Mouse (Mus musculus): ENCODE data around the gene Tmem125. TPM values are rescaled to one million over a fixed set of nuclear protein-coding genes. Genes with fewer than 3 reads are reported as not detected.
"Not testable (repeated sequence)": the region's sequence is repeated elsewhere in the genome, so short reads cannot be mapped to it uniquely, and the experiment has no call there.

The Tmem125 gene
- total RNA-seq, 2 experiments from 2014 or later: 0.33 TPM; not detected in 1

DNA sequence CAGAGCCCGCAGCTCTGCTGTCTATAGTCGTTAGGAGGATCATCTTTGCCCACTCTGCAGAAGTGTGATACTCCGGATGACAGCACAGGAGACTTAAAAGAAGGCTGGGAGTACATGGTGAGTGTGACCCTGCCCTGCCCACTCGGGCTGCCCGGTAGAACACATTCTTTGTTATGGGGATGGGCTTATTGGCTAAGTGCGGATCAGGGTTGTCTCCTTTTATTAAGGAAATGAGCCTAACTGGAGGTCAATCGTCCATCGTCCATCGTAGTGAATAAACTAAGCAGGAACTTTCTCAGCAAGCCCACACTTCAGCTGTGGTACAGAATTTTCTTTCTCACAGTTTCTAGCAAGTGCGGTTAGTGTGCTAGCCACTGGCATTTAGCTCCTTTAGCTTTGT is 3.9 kb downstream of the Tmem125 start:
- intact Hi-C loops (cut with DNase I): no loop called here
- no peak for DNase-seq

DNA sequence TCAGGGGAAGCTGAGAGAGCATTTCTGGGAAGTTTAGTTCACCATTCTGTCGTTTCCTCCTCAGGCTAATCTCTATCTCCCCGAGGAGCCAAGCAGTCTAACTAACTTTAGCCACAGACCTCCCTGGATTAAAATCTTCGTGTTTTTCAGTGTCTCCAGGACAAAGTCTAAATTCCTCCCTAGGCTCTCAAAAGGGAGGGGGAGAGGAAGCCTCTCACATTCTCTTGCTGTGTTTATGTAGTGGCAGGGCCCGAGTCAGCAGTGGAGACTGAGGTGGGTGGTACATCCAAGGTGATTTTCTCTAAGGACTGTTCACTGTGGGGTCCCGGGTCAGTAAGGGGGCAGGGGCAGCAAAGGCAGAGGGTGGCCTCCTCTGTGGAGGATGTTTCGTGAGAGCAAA is 6.0 kb downstream of the Tmem125 start:
- no peak for DNase-seq
- intact Hi-C loops (cut with DNase I): no loop called here

DNA sequence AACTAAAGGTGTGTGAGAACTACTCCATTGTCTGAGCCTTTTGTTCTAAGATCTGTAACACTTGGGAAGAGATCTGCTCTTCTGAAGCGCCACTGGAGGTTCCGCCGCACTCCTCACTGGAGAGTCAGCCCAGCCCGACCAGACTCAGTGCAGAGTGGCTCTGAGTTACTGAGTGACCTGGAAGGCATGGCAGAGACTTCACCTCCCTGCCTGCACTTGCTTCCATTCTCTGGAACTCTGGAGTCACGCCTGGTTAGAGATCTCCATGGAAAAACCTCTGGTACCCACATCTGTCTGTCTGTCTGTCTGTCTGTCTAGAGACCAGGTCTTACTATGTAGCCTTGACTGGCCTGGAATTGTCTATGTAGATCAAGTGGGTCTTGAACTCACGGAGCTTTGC is 8.2 kb downstream of the Tmem125 start:
- DNase-seq: no peak
- intact Hi-C loops (cut with DNase I): no loop called here

DNA sequence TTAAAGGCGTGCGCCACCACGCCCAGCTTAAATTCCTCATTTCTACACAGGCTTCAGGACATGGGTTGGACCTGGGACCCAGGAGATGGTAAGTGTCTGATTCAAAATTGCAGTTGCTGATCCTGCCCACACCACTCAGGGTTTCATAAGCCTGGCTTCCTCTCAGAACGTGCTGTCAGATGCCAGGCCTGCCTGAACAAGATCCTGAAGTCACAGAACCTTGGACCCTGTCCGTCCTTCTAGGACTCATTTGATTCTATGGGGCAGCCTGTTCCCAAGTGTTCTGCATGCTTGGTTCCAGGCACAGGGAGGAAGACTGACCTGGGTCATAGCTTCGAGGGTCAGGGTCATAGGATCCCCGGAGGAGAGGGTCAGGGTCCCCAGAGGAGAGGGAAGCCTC is 10.2 kb downstream of the Tmem125 start:
- no peak for DNase-seq
- intact Hi-C loops (cut with DNase I): no loop called here

DNA sequence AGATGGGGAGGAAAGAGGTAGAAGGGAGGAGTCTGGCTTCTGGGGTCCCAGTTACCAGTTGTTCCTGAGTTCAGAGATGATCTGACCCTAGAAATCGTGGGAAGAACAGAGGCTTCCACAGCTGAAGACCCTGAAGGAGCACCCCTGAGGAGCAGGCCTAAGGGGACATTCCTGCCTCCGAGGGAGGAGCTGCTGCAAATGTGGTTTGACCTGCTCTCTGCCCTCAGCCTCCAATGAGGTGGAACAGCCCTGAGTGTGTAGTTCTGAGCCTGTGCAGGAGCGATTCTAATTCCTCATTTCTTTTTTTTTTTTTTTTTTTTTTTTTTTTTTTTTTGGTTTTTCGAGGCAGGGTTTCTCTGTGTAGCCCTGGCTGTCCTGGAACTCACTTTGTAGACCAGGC is 10.7 kb downstream of the Tmem125 start:
- intact Hi-C loops (cut with DNase I): no loop called here
- no peak for DNase-seq

DNA sequence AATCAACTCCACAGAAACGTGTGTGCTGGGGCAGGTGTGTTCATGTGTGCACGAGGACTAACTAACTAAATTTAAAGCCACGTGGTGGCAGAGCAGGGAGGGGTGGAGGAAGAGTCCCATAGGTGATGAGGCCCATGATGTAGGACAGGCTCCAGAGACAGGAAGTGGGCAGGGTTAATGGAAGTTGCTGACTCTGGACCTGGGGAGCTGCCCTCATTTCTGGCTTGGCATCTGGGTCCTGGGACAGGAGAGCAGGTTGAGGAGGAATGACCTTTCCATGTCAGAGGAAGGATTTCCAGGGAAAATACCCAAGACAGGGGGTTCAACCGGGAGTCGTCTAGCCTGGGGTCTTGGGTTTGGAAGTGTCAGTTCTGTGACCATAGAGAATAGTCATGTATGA is 11.2 kb downstream of the Tmem125 start:
- no peak for DNase-seq
- intact Hi-C loops (cut with DNase I): no loop called here

DNA sequence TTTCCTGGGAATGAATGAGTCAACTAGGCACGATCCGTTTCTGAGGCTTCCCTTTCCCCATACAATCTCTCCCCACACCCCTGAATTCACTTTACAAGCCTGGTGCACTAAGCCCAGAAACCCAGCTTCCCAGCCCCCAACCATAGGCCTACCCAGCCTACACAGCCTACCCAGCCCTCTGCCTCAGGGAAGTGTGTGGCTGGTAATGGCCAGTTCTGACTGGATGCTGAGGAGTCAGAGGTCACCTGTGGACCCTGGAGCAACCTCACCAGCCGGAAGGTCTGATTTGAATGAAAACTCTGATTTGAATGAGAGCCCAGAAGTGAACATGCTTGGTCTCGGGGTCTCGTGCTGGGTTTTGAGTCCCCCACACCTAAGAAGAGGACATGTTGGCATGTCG is 16.1 kb downstream of the Tmem125 start:
- intact Hi-C loops (cut with DNase I): no loop called here
- no peak for DNase-seq

DNA sequence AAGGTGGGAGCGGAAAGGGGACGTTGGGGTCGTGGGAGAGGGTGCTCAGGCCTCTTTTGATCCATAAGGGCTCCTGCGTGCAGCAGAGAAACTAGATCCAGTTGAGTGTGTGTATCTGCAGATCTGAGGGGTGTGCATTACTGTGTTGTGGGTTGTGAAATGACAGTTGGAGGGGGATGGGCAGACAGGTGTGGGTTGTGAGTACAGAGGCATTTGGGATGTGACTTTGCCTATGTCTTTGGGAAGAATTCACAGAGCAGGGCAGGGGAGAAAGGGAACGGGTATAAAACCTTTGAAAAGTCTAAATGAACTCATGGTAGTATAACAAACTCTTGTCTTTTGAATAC is 16.5 kb downstream of the Tmem125 start:
- intact Hi-C loops (cut with DNase I): no loop called here
- no peak for DNase-seq

DNA sequence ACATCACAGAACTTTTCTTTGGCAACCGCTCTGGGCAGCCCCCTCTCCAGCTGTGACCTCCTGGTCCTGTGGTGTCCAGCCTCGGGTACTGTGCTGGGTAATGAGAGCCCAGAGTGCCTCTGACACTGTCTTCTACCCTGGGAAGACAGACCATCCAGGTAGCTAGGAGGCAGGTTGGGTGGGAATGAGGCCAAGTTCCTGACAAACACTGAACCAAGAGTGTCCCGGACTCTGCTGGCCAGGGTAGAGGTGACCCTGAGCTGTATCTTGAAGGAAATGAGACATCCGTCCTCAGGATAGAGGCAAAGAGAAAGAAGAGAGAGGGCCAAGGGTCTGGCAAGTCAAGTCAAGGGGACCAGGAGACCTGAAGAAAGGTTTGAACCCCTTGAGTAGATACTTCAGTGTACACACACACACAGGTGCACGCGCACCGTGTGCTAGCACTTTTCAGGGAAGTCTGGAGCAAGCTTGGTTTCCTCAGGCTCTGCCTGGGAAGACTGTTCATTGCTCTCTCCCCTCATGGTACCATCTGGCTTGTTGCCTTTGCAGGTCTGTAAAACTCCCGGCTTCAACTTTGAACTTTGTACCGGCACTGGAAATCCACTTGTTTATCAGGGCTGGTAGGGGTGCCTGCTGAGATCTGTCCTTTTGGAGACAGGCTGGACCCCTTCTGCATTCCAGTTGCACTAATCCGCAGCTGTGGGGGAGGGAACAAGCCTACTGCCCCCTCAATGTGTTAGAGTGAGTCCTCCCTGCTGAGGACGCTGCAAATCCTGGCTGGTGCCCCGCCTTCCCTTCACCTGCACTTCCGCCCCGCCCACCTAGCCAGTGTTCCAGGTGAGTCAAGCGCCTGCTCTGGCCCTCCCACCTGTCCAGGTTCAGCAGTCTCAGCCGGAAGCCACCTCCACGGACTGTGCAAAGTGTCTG is 17.2 kb downstream of the Tmem125 start, which contains the start of gene 2610528J11Rik:
Gene 2610528J11Rik, plus strand, starts transcription at position 592 of the 927 bp plus-strand sequence.
- DNase-seq: no peak
- intact Hi-C loops (cut with DNase I): no loop called here

DNA sequence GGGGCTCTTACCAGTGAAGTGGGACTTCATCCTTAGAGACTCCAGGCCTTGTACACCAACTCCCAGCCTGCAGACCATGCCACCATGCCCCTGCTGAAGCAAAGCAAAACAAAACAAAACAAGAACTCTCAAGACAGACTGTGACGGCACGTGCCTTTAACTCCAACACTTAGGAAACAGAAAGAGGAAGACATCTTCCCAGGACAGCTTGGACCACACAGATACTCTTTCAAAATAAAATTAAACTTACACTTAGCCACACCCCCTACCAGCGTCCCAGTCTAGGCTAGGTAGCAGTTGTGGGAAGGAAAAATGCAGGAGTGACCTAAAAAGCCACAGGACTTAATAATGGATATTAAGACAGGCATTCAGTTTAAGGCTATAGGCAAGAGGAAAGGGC is 18.1 kb downstream of the Tmem125 start:
- DNase-seq: no peak
- intact Hi-C loops (cut with DNase I): no loop called here

DNA sequence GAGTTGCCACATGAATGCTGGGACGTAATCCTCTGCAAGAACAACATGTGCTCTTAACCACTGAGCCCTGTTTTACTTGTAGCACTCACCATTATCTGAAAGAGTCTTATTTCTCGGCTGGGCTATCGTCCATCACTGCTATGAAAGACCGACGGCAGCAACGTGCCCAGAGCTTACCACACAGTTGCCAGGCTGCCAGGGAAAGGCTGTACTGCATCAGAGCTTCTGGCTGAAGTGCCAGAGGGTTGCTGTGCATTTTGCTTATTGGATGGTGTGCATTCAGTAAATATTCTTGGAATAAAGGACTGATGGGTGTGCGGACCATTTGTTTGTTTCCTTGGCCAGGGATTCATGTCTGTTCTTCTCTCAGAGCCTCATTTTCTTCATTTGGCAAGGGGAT is 19.9 kb downstream of the Tmem125 start:
- no peak for DNase-seq
- intact Hi-C loops (cut with DNase I): no loop called here

DNA sequence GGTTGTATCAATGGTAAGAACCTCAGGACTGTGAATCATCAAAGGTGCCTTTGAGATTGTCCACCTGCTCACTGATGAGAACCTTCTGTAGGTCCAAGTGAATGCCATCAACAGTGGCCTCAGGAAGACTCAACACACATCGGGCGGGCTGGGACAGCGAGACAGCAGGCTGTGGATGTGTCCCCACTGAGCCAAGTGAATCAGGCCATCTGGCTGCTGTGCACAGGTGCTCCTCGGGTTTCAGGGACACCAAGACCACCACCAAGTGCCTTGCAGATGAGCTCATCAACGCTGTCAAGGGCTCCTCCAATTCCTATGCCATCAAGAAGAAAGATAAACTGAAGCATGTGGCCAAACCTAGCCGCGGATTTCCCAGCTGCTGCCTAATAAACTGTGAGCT is 21.6 kb downstream of the Tmem125 start:
- DNase-seq: no peak
- intact Hi-C loops (cut with DNase I): no loop called here

DNA sequence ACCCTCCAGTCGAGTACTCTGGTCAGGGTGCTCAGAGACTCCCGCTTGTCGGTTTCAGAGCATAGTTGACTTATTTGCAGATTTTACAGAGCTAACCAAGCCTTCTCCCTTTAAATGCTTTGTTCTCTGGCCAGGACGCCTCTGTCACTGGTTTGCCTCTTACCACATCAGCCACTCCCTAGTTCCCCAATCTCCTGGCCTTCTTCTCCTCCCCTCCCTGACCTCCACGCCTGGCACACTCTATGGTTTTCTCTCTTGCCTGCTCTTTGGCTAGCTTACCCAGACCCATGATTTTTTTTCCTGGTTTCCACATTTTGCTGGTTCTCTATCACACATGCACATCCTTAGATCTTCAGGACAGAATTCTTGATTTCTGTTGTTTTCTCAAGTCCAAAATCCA is 25.6 kb downstream of the Tmem125 start:
- no peak for DNase-seq
- intact Hi-C loops (cut with DNase I): no loop called here

DNA sequence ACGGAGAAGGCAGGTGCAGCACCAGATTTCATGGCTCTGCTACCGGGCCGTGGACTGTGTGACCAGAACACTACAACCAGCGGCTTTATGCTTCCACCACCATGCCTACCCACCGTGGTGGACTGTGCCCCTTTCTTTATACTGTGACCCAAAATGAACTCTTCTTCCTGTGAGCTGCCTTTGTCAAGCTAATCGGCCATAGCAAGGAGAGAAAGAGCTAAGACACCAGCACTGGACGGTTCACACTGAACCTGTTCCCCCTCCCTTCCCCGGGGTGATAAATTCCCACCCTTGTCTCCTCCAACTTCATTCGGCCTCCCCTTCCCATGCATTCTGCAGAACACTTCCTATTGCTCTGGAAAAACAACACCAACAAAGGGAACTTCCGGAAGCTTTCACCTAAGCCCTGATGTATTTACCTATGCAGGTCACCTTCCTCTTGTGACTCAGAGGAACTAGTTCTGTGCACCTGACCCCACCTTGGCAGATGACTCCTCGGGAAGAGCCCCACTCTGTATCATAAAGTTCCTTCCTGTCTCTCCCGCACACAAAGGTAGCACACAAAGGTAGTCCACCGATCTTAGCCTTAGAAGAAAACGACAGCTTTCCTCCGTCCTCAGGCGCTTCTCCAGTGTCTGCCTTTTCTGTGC is 26.2 kb downstream of the Tmem125 start:
- intact Hi-C loops (cut with DNase I): loop anchor here (2.0 kb wide), 1 partner anchor 71 kb away; no protein-coding TSS in a partner anchor
- DNase-seq: no peak

DNA sequence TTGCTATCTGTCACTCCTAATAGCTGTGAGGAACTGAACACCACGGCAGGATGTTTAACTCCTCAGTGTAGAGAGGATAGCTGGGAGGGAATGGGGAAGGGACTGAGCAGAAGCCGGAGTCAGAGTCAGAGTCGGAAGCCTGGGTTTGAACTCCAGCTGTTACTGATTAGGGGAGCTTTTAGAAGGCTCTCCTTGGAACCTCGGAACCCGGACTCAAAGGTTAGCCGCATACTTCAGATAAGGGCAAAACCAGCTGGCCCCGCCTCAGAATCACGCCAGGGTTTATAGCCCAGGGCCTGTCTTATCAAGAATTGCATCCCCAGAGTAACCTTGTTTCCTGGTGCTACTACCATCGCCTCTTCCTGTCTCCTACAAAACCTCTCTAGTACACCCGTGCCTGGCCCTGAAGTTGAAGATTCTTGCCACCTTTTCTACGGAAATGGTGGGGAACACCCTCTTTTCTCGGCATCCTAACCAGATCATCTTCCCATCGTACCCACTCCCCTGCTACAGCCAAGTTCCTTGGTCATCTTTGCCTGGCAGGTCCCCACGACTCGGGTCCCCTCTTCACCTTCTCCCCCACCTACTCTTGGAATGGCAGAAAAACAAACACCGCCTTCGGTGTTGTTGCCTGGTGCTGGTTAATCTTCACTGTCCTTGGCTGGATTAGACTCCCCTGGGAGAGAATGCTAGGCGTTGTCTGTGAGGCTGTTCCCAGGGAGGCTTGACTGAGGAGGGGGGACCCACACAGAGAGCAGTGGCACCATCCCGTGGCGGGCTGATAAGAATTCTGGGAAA is 26.9 kb downstream of the Tmem125 start:
- intact Hi-C loops (cut with DNase I): loop anchor here (2.0 kb wide), 1 partner anchor 70 kb away; no protein-coding TSS in a partner anchor
- peak; percentile 31 to 32 for DNase-seq

DNA sequence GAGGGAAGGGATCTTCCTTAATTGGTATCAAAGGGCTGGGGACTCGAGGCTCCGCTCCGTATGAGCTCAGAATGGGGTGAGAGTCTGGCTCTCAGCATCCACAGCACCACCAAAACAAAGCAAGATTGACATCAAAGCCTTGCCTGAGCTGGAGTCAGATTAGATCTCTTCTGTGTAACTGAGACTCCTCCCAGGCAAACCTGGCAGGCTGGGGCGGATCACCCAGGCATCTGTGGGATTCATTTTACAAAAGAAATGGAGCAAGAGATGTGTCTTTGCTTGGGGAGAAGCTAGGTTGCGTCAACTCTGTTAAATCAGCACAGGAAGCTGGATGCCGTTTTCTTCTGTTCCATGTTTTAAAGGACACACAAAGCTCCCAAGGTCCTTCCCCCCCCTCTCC is 34.8 kb downstream of the Tmem125 start:
- intact Hi-C loops (cut with DNase I): no loop called here
- peak in 1 of 2 experiments; percentile 13 for DNase-seq

DNA sequence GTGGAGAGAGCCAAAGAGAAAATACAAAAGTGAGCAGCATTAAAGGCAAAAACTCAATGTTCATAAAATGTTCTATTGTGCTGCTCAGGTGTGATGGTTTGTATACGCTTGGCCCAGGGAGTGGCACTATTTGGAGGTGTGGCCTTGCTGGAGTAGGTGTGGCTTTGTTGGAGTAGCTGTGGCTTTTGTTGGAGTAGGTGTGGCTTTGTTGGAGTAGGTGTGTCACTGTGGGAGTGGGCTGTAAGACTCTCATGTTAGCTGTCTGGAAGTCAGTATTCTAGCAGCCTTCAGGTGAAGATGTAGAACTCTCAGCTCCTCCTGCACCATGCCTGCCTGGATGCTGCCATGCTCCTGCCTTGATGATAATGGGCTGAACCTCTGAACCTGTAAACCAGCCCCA is 36.7 kb downstream of the Tmem125 start:
- intact Hi-C loops (cut with DNase I); DNase-seq: not testable (repeated sequence)

DNA sequence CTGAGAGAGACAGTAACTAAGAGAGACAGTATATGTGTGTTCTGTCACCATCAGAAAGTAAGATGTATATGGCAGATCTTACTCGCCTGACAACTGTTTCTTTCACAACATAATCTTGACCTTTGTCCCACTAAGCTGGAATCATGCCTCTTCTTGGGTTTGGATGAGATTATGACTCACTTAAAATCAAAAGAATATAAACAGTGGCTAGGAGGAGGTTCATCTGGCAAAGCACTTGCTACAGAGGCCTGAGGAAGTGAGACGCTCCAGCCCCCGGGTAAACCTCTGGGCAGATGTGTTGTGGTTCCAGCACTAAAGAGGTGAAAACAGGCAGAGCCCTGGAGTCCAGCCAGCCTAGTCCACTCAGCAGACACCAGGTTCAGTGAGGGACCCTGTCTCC is 38.3 kb downstream of the Tmem125 start:
- intact Hi-C loops (cut with DNase I): no loop called here
- DNase-seq: peak in 1 of 2 experiments; percentile 16

DNA sequence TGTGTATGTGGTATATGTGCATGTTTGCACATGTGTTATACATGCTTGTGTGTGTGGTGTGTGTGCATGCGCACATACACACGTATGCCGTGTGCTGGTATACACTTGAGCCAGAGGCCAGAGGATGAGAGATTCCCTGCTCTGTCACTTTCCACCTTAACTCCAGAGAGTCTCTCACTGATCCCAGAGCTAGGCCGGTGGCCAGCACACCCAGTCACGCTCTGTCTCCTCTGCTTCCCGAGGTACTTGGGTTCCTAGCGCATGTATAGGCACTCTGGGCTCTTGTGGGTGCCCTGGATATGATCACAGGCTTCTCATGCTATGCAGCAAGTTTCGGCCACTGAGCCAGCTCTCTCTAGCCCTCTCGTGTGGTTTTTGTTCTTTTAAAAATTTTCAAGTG is 43.1 kb downstream of the Tmem125 start:
- no peak for DNase-seq
- intact Hi-C loops (cut with DNase I): no loop called here

DNA sequence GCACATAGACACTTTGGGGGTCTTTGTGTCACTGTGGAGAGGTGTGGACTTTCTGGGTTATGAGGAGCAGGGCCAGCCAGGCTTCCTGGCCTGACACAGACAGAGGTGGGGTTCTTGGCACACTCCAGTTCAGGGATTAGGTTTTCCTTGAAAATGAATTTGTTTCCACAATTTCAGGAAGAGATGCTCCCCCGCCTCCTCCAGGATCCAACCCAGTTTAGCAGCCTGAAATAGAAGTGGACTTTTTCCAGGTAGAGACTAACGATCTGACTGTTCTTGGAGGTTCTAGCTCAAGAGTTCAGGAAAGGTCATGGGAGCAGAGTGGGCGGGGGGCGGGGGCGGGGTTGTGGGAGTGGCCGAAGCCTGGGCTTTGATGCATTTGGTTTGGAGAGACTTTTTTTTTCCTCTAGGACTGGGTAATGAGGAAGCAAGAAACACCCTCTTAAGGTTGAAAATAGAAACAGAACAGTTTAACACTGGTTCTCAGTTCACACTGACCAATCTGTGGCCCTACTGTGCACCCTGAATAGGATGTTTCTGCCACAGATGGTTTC is 43.6 kb downstream of the Tmem125 start:
- intact Hi-C loops (cut with DNase I): no loop called here
- peak; percentile 31 to 40 for DNase-seq

Data from heart, postnatal 36 days (tissue).